Mouse (Mus musculus) CH12F3 (cell line): ENCODE measurements around the gene Aqp6.

Source experiments
- in situ Hi-C: fragments of 300-500 bp; cut with MboI; formaldehyde crosslinking; loops from 2 replicates; pipeline ENCODE4 v1.14.3; 2020; ENCODE audit warnings: low sequenced_read_pairs

The Aqp6 gene

DNA sequence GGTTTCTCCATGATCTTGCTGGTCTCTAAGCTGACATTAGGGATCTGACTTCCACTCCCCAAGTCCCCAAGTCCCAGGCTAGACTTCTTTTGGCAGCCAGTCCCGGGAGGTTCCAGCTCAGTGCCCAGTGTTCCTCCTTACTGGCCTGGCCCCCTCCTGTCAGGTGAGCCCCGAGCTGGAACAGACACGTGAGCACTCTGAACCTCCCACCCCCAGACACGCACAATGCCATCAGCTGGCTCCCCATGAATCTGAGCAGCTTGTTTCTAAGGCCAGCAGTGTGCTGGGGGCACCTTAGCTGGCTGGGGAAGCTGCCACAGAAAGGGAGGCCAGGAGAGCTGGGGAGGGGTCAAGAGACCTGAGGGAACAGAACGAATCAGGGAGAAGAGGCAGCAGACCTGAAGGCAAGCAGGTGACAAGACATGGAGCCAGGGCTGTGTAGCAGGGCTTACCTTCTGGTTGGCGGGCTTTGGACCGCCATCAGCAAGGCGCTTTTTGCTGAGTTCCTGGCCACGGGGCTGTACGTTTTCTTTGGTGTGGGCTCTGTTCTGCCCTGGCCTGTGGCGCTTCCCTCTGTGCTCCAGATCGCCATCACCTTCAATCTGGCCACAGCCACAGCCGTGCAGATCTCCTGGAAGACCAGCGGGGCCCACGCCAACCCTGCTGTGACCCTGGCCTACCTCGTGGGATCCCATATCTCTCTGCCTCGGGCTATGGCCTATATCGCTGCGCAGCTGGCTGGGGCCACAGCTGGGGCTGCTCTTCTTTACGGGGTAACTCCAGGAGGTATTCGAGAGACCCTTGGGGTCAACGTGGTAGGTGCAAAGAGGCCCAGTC is at the start of gene Aqp6:
Aqp6 (plus strand) TSS at position 415 of the 837 bp plus-strand sequence.
- in situ Hi-C loops = no loop called here

GRCm38 (mm10) chr15:99553767-99554166 is 47.4 kb upstream of the Aqp6 start:
- in situ Hi-C loops = no loop called here

DNA sequence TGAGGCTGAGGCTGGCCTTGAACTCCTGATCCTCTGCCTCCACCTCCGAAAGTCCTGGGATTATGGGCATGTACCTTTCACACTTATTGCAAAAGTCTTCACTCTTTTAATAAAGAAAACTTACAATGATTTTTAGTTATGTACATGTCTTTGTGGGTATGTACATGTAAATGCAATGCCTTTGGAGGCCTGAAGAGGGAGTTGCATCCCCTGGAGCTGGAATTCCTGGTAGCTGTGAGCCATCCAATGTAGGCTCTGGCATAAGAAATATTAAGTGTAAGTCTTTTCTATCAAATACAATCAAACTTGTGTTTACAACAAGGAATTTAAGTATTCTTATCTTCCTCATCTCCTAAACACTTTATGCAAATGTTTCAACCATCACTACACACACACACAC is 42.3 kb upstream of the Aqp6 start:
- in situ Hi-C loops = no loop called here

DNA sequence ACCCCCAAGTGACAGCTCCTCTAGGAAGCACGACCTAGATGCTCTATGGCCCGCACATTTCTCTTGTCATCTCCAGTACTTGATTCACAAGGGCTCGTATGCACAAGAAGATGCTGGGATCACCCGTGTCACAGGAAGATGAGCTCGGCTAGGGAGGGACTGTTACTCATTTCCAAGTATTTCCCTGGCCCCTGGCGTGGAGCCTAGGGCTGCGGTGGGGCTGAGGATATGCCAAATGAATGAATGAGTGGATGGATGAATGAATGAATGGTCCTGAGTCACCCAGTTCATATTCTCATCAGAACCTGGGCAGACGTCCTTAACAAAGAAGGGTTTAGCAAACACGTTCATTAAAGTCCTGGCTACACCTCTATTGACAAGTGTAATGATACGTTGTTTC is 41.0 kb upstream of the Aqp6 start:
- in situ Hi-C loops = no loop called here

DNA sequence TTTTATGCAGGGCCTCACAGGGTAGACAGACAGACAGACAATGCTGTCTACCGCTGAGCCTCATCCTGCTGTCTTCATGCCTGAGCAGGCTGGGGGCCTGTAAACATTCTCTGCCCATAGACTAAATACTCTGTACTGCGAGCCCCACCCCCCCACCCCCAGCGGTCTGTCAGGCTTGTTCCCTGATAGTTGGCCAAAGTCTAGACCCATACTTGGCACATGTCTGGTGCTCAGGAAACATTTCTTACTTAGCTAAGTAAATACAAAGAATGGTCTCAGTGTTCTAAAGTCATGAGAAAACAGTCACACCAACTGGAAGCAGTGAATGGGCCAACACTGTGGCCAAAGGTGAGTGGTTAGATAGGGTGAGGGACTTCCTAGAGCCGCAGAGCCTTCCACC is 33.8 kb upstream of the Aqp6 start:
- in situ Hi-C loops = no loop called here

- in situ Hi-C loops = no loop called here
Observed at GRCm38 (mm10) chr15:99568682-99569081, 32.5 kb upstream of the Aqp6 start.

DNA sequence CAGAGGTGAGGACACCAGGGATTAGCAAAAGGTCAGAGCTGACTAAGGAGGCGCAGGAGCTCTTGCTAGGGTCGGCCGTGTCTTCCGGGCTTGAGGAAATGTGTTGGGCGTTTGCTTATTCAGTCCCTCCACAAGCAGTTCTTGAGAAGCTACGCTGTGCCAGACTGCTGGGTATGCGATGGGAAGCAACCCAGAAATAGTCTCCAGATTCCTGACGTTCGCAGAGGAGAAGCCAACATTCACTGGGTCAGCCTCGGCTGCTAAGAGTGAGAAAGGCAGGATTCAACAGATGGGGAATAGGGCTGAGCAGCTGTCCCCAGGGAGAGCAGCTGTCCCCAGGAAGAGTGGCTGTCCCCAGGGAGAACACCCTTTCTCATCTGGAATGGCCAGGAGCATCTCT is 32.1 kb upstream of the Aqp6 start:
- in situ Hi-C loops = no loop called here

DNA sequence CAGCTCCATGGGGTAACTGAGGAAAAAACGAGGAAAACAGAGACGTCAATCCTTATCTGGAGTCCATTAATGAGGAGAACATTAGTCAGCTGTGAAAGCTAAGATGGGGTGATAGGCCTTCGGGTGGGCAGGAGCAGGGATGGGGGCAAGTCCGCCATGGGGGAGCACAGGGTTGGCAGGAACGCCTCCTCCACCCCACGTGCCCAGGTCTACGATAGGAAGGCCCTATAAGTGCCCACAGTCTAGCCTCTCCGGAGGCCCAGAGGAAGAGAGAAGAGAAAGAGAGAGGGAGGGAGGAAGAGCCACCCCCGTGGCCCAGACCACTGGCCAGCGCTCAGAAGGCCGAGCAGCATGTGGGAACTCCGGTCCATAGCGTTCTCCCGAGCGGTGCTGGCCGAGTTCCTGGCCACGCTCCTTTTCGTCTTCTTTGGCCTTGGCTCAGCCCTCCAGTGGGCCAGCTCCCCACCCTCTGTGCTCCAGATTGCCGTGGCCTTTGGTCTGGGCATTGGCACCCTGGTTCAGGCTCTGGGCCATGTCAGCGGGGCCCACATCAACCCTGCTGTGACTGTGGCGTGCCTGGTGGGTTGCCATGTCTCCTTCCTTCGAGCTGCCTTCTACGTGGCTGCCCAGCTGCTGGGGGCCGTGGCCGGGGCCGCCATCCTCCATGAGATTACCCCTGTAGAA is 22.3 kb upstream of the Aqp6 start, which contains the start of gene Aqp2:
Aqp2 (plus strand) TSS at position 254 of the 684 bp plus-strand sequence.
- in situ Hi-C loops = no loop called here

GRCm38 (mm10) chr15:99583463-99584344 is 17.5 kb upstream of the Aqp6 start:
- in situ Hi-C loops = no loop called here

DNA sequence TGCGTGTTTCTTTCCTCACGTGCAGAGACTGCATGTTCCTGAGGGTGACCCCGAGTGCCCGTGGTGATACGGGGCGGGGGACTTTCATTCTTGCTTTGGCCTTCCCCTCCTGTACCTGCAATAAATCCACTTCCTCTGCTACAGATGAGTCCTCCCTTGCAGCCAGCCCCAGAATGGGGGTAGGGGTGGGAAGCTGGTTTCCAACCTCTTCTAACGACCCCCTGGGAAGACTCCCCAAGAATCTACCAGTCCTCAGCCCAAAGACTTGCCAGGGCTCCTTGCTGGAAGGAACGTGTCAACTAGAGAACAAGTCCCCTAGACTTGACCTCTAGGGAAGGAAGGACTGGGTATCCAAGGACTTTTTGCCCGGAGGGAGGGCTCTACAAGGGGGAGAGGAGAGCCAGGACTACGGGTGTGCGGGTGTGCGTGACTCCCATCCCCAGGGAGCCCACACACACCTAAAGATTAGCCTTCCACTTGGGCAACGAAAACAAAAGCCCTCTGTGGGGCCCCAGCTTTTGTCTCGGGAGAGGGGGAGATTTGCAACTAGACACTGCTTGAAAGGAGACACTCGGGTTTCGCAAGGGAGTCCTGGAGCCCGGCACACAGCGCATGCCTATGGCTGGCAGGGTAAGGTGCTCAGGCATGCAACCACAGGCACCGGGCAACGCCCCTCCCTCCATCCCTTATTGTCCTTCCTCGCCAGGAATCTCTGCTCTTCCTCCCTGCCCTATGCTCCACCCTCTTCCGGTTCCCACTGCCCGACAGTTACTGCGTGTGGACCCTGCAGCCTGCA is 16.6 kb upstream of the Aqp6 start:
- in situ Hi-C loops = no loop called here

DNA sequence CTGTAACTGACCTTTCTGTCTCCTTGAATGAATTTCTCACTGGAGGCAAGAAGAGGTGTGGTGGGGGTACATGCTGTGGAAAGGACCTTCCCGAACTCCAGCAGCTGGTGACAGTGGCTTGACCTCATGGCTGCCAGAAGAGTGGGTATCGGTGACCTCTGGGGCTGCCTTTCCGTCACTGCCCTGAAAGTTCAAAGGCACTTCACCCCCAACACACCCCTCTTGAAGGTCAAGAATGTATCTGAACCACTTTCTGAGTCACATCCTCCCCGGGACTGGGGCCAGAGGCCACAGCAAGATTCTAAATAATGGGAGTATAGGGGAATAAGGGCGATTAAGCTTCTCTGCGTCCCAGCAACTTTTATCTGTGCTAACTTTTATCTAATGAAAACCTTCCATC is 15.5 kb upstream of the Aqp6 start:
- in situ Hi-C loops = no loop called here

GRCm38 (mm10) chr15:99586525-99586924 is 14.7 kb upstream of the Aqp6 start:
- in situ Hi-C loops = no loop called here

DNA sequence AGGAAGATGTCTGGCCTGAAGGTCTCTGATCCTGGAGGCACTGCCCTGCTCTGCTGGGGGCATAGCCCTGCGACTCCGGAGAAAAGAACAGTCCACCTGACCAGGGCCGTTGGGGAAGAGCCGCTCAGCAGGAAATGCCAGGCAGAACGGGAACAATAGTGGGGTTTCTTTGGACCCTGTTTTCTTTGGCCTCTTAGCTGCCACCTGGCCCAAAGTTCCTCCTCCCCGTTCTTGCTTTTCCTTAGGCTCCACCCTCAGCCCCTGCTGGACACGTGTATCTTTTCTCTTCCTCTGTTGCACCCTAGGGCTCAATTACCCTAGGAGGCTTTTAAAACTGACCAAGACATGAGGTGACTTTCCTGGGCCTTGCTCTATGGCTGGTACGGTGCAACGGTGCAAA is 12.0 kb upstream of the Aqp6 start:
- in situ Hi-C loops = no loop called here

DNA sequence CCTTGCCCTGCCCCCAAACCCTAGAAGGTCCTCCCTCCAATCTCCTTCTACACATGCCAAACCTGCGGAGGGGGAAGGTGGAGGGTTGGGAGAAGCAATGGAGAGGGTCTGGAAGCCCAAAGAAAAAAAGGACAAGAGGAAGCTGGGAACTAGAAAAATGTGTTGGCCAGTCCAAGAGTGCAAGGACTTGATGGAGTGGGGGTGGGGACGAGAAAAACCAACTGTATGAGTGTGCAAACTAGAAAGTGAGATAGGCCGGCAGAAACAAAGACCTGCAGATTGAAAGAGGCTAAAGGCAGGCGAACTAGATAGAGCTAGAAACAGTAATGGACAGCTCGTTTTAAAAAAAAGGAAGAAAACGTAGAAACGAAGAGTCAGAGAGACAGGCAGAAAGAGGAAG is 11.5 kb upstream of the Aqp6 start:
- in situ Hi-C loops = no loop called here

- in situ Hi-C loops = no loop called here
Observed at GRCm38 (mm10) chr15:99590429-99591084, 10.6 kb upstream of the Aqp6 start, which contains the start of gene Aqp5. Gene Aqp5 (plus strand): TSS chr15:99590782.

DNA sequence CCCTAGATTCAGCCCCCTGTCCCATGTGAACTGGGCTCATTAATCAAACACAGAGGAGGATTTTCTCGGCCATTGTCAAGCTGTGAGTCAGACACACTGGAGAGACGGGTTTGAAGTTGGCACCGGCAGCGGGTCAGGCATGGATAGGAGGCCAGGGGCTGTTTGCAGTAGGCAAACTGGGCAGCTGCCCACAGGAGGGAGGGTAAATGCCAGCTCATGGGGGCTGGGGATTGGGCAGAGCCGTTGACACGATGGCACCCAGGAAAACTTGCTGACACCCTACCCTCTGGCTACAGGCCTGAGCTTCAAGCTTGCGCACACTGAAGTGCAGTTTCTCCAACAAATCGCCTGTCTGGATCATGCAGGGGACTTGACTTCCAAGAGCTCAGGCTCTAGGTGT is 9.0 kb upstream of the Aqp6 start:
- in situ Hi-C loops = no loop called here

GRCm38 (mm10) chr15:99592877-99593276 is 8.3 kb upstream of the Aqp6 start:
- in situ Hi-C loops = no loop called here

GRCm38 (mm10) chr15:99594951-99595350 is 6.2 kb upstream of the Aqp6 start:
- in situ Hi-C loops = loop anchor here (5.0 kb wide), 1 partner anchor 77 kb away; the partner anchor contains the start of gene Asic1

DNA sequence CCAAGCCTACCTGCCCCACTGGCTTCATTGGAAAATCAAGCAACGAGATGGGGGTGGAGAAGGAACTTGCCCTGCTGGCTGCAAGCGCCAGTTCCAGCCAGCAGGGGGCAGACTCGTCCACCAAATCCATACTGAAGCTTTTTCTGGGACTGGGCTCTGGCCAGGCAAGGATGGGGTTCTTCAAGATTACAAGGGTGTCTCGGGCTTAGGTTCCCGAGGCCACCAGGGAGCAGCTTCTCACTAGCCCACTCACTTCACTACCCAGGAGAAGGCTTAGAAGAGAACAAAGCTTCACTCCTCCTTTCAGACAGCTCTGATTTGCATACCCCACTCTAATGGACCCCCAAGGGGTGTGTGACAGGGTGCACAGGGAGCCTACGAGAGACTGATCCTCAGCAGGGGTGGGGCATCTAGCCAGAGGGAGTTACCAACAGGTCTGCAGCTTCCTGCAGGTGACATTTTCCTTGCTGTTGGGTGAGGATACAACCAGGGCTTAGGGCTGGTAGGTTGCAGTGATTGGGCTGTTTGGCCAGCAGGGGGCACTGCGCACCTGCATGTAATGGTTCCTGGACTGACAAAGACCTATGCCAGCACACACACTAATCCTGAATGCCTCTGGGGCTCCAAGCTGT is 5.0 kb upstream of the Aqp6 start:
- in situ Hi-C loops = loop anchor here (5.0 kb wide), 1 partner anchor 76 kb away; the partner anchor contains the start of gene Asic1
